Mouse (Mus musculus) spleen, postnatal 14 days (tissue): ENCODE measurements at regions not wholly inside any gene's neighbourhood (a gene's known extent, or its start where the extent isn't known, plus 50 kb on each side); places are given as distances from the start of the nearest gene placed in this dataset.

ENCODE experiments used
- DNase-seq, 2 experiments: peaks; one replicate each; pipeline ENCODE4 v3.0.0; 2021 to 2022; ENCODE audit warnings: low spot score in 2 of 2

DNA sequence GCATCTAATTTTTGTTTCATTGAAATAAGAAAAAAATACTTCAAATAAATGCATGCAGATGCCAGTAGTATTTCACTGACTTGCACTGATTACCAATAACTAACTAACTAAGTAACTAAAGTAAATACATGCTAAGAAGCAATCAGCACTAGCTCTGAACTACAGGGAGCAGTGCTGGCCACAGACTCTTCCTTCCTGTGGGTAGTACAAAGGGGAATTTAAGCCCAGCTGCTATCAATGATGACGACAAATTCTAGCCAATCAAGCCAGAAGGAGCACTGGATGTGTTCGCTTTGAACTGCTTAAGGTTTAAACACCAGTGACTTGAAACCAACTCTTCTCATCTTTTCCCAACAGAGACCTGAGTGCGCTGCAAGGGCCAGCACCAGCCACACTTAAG, 287.5 kb upstream of the Adgrl2 start:
- no peak for DNase-seq

GRCm38 (mm10) chr3:149275478-149276132, 285.2 kb upstream of the Adgrl2 start:
- DNase-seq = no peak

GRCm38 (mm10) chr3:149274987-149275386, 284.6 kb upstream of the Adgrl2 start:
- no peak for DNase-seq

GRCm38 (mm10) chr3:149273993-149274692, 283.8 kb upstream of the Adgrl2 start:
- DNase-seq = no peak

DNA sequence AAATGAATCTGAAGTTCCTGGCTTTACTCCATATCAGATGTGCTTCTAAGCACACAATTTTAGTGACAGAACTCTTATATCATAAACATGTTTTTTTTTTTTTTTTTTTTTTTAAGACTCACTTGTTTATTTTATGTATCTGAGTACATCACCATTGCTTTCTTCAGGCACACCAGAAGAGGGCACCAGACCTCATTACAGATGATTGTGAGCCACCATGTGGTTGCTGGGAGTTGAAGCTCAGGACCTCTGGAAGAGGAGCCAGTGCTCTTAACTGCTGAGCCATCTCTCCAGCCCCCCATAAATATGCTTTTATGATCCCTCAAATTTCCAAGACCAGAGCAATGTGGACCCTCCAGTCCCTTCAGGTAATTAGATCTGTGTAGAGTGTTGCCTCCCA, 280.1 kb upstream of the Adgrl2 start:
- DNase-seq = no peak

DNA sequence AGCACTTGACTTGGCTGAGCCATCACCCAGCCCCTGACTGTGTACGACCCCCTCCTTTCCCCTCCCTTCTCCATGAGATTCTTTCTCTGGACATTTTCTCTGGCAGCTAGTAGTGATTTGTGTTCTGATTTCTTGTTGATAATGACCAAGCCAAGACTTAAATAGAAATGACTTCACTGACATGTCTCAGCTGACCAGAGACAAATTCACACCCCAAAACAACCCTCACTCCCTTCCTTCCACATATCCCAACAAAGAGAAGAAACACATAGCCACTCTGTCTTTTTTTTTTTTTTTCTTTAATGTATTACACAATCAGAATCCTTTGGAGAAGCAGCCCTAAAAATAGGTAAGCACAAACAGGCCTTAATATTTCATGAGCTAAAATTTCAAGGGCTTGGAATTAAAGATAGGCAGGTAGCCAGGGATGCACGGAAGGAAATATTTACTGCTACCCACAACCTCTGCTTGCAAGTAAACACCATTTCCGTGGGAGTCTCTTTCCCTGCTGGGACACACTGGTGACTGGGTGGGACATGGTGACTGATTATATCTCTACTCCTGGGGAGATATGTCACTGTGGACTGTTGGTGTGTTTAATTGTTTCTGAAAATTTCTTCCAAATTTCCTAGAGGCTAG, 272.1 kb upstream of the Adgrl2 start:
- DNase-seq = no peak

GRCm38 (mm10) chr3:149261764-149262163, 271.4 kb upstream of the Adgrl2 start:
- no peak for DNase-seq

GRCm38 (mm10) chr3:149258826-149259225, 268.5 kb upstream of the Adgrl2 start:
- no peak for DNase-seq

GRCm38 (mm10) chr3:149256891-149257290, 266.5 kb upstream of the Adgrl2 start:
- DNase-seq = no peak

DNA sequence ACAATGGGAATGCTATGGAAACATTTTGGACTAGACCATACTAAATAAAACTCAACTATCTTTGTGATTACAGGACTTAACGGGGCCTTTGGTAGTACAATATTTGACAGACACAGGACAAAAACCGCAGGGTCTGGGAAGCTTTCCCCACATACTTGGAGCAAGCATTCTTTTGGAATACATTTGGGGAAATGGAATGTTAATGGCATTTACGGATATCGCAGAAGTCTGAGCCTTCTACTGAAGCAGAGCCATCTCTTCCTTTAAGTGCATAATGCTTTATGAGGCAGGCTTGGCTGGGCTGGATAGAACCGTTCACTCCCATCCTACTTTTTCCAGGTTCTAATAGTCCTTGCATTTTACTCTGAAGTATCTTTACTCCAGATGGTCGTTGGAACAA, 262.7 kb upstream of the Adgrl2 start:
- DNase-seq = no peak

GRCm38 (mm10) chr3:149252144-149252543, 261.8 kb upstream of the Adgrl2 start:
- no peak for DNase-seq

- no peak for DNase-seq
These were observed 257.3 kb upstream of the Adgrl2 start for GRCm38 (mm10) chr3:149247626-149247987.

DNA sequence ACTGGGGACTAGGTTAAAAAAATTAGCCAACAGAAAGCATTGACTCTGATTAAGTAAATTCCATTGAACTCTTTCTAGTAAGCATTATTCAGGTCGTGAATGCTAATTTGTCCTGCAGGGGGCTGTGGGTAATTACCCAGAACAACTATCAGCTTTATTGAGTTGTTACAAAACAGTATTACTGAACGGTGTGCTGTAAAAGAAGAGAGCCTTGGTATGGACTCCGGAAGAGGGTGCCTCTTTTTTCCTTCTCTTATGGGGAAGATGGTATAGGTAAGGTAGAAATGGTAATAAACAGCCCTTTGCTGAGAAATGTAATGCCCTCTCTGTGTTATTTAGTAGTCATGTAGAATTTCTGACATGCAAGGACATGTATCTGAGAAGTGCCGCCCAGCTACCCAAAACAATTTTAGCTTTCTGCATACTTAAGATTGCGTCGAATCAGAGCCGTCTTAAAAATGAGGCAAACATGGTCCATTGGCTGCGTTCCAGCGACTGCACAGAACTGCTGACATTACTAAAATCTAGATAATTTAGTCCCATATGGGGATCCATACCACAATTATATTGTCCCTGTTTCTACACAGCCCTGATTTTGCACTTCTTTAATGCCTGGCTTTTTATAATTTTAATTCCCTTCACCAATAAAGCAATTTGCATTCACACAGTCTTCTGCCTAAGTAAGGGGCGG, 256.7 kb upstream of the Adgrl2 start:
- DNase-seq = no peak

DNA sequence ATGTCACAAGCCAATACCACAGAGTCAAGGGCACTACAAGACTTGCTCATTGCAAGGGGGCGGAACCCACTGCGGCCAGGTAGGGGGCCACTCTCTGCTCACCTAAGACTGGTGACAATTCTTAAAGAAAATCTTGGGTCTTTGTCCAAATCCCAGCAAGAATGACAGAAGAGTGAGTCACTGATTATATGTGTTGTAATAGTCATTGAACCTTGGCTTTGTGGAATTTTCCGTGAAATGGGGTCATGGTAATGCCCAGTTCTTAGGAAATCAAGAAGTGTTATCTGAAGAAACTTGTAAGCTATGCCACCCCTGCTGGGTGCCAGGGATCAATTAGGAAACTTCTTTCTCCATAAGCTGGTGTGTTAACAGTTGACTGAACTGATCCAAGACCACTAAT, 249.3 kb upstream of the Adgrl2 start:
- DNase-seq = no peak

- DNase-seq = no peak
These were observed 247.7 kb upstream of the Adgrl2 start for GRCm38 (mm10) chr3:149238076-149238475.

GRCm38 (mm10) chr3:149235183-149235582, 244.8 kb upstream of the Adgrl2 start:
- no peak for DNase-seq

DNA sequence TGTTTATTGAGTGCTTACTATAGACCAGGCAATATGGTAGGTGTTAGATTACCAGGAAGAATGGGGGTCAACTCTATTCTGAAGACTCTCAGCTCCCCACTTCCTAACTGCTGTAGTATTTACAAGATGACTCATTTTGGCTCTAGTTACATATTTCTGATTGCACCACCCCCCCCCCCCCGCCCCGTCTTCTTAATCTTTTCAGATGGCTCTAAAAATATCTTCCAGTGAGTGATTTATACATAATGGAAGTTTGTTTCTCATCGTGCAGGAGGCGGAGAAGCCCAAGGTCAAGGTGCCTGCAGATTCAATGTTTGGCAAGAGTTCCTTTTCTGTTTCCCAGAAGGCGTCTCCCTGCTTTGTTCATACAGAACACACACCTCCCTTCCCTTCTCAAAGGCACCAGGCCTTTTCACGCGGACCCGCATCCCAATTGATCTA, 243.4 kb upstream of the Adgrl2 start:
- no peak for DNase-seq

DNA sequence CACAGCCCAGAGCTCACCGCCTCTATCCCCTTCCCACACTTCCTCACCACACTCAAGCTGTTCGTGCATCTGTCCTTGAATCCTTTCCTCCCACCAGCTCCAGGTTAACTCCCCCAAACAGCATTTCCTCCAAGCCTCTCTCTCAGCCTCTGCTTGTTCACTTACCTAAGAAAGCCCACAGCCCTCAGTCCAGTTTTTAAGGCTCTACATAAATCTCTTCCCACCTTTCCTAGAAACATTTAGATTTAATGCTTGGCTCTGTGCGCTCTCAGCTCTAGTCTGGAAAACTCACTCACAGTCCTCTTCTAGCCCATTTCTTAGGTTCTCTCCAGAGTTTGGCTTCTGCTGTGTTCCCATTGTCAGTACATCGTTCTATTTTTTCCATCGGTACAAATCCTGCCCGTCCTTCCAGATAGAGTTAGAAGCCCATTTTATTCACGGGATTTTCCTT, 242.9 kb upstream of the Adgrl2 start:
- DNase-seq = no peak

DNA sequence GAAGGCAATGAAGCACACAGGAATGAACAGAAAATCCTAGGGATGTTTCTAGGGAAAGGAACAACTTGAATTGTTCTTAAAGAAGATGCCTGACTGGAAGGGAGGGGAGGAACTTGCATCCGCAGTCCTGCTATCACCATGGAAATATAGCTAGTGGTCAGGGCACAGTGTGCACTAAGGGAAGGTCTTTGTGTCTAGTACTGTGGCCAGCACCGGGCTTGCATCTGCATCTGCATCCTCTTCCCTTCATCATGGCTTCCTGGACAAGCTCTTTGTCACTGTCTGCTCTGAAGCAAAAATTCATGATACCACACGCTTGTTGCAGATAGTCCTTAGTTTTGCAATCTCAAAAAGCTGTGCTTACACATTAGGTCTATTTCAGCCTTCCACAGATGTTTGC, 241.0 kb upstream of the Adgrl2 start:
- no peak for DNase-seq

GRCm38 (mm10) chr3:149227556-149227955, 237.2 kb upstream of the Adgrl2 start:
- no peak for DNase-seq

GRCm38 (mm10) chr3:149226723-149227122, 236.4 kb upstream of the Adgrl2 start:
- no peak for DNase-seq

DNA sequence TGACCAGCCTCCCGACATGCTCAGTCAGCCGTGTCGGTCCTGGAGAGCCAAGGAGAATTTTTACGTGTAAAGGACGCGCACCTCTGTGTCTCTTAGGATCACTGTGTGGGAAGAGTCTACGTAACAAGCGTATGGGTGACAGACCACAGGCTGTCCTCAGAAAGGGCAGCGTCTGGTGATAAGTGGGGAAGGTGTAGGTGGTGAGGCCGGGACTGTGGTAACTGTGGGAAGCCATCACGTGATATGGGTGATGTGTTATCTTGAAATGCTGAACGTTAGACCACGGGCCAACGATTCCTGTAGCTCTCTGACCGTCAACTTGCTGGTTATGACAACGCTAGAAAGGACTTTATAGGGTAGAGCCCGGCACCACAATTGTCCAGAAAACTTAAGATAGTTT, 235.3 kb upstream of the Adgrl2 start:
- DNase-seq = no peak
